Mouse (Mus musculus): ENCODE measurements around the gene Olfr1450.
"Not testable (repeated sequence)": the region's sequence is repeated elsewhere in the genome, so short reads cannot be mapped to it uniquely, and the experiment has no call there.

The Olfr1450 gene

GRCm38 (mm10) chr19:12949958-12950357 lies at the start of gene Olfr1450:
Olfr1450 (plus strand) TSS chr19:12950258.
- no peak for DNase-seq

- DNase-seq = no peak
These were observed 46.4 kb upstream of the Olfr1450 start, which contains the start of gene Olfr1447 for GRCm38 (mm10) chr19:12903643-12904042. Olfr1447 (minus strand) TSS chr19:12903743.

DNA sequence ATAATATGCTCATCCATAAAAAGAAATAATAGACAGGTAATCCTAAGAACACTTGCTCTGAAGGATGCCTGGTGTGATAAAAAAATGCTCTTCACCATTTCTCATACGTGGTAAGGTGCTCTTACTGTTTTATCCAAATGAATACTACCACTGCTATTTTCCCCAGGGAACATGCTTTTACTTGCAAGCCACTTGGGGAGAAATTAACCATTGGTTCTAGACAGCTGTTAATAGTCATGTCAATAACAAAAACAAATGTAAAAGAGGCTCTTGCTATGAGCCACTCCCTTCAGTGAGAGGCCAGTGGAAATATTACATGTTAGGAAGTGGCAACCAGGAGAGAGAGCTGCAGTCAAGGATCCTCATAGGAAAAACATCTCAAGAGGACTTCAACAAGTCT lies 25.7 kb upstream of the Olfr1450 start, which contains the start of gene Olfr1448:
TSS of gene Olfr1448 (minus strand) at position 101 of the 400 bp plus-strand sequence.
- DNase-seq = no peak

DNA sequence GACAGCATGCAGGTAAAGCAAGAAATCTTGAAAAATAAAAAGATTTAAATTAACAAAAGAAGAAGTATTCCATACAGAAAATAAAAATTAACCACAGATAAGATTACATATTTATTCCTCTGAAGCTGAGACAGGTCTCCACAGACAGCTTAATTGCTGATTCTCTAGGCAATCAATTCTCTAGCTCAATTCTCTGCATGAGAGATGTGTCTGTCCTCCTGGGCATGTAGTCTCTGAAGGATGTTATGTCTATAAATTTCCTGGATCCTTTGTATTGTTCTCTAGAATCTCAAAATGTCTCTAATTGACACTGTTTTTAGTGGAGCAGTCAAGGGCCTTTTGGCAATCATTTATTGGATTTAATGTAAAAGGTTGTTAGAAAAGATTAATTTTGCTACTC lies 19.5 kb upstream of the Olfr1450 start, which contains the start of gene Olfr1449:
TSS of gene Olfr1449 (plus strand) at position 301 of the 400 bp plus-strand sequence.
- DNase-seq = no peak

GRCm38 (mm10) chr19:12970082-12970481 lies 20.0 kb downstream of the Olfr1450 start:
- DNase-seq = not testable (repeated sequence)

GRCm38 (mm10) chr19:12992316-12992715 lies 42.3 kb downstream of the Olfr1450 start:
- DNase-seq = not testable (repeated sequence)

DNA sequence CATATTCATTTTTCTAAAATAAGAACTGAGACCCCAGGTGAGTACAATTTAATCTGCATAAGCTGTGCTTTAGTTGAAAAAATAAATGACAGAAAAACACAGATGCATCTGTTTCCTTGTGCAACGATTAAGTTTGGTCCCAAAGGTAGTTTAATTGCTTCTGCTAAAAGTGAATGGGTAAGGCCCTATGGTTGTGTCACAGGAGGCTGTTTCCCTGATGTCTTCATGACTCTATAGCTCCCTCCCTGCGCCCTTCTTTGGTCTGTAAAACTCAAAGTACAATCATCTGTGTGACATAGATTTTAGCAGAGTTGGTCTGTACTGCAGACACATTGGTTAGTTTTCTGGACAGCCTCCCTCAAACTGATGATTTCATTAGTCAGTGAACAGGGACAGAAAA lies 44.7 kb downstream of the Olfr1450 start, which contains the start of gene Olfr1451:
TSS of gene Olfr1451 (plus strand) at position 301 of the 400 bp plus-strand sequence.
- no peak for DNase-seq

Data from kidney, adult 11 months (tissue).